Mouse (Mus musculus): ENCODE results near the gene Ctf1. TPM values are rescaled to one million over a fixed set of nuclear protein-coding genes. Genes with fewer than 3 reads are reported as not detected.

Ctf1 gene
- polyA plus RNA-seq, 1 experiment from 2014 or later, result 15.6 TPM

GRCm38 (mm10) chr7:127672776-127673175 is 39.8 kb upstream of the Ctf1 start:
- 61% methylated on average over 4 of the region's 4 CpGs for WGBS
- no peaks in the 10 kb centered on the region for H3K9me3 ChIP-seq (ENCODE audit: low read depth, low read length)
- H3K4me3 ChIP-seq (ENCODE audit: low read depth, low read length), result no peak overlapping the region
- no peaks in the 10 kb centered on the region for H3K27me3 ChIP-seq (ENCODE audit: insufficient read depth, low read length)
- 0 out of 2 replicates have a peak, but pooled peaks cover 3% of the 10 kb centered on the region for H3K36me3 ChIP-seq (ENCODE audit: insufficient read depth)
- no peak overlapping the region for H3K9ac ChIP-seq
- TF ChIP-seq CTCF (IDR thresholded peaks at IDR 0.05; ENCODE audit: low read depth), result no peak
- H3K4me1 ChIP-seq (ENCODE audit: insufficient read depth), result no peaks in the 10 kb centered on the region
- H3K27ac ChIP-seq (ENCODE audit: low read depth), result no peak overlapping the region
- no peak overlapping the region for H3K4me2 ChIP-seq
- no peak for ATAC-seq (ENCODE audit: insufficient read depth)
- no peak for DNase-seq

GRCm38 (mm10) chr7:127674977-127675376 is 37.6 kb upstream of the Ctf1 start:
- Histone ChIP-seq H3K9ac (no peak overlapping the region), H3K4me1 (ENCODE audit: insufficient read depth) (no peaks in the 10 kb centered on the region), H3K4me2 (no peak overlapping the region), H3K4me3 (ENCODE audit: low read depth, low read length) (no peak overlapping the region), H3K36me3 (ENCODE audit: insufficient read depth) (0 out of 2 replicates have a peak, but pooled peaks cover 3% of the 10 kb centered on the region), H3K9me3 (ENCODE audit: low read depth, low read length) (no peaks in the 10 kb centered on the region), H3K27ac (ENCODE audit: low read depth) (no peak overlapping the region), H3K27me3 (ENCODE audit: insufficient read depth, low read length) (no peaks in the 10 kb centered on the region)
- DNase-seq (peak; percentile 97), ATAC-seq (ENCODE audit: insufficient read depth) (peak; percentile 76)
- peak; percentile 97 for TF ChIP-seq CTCF (IDR thresholded peaks at IDR 0.05; ENCODE audit: low read depth)
- 2% methylated on average over 5 of the region's 5 CpGs for WGBS

GRCm38 (mm10) chr7:127675391-127675811 is 37.1 kb upstream of the Ctf1 start:
- no peaks in the 10 kb centered on the region for H3K4me1 ChIP-seq (ENCODE audit: insufficient read depth)
- no peak overlapping the region for H3K4me2 ChIP-seq
- H3K36me3 ChIP-seq (ENCODE audit: insufficient read depth), result 0 out of 2 replicates have a peak, but pooled peaks cover 3% of the 10 kb centered on the region
- H3K9ac ChIP-seq, result no peak overlapping the region
- no peaks in the 10 kb centered on the region for H3K27me3 ChIP-seq (ENCODE audit: insufficient read depth, low read length)
- 70% methylated on average over 9 of the region's 9 CpGs for WGBS
- TF ChIP-seq CTCF (IDR thresholded peaks at IDR 0.05; ENCODE audit: low read depth), result no peak
- no peak overlapping the region for H3K4me3 ChIP-seq (ENCODE audit: low read depth, low read length)
- peak; percentile 52 for ATAC-seq (ENCODE audit: insufficient read depth)
- H3K9me3 ChIP-seq (ENCODE audit: low read depth, low read length), result no peaks in the 10 kb centered on the region
- no peak overlapping the region for H3K27ac ChIP-seq (ENCODE audit: low read depth)
- no peak for DNase-seq

DNA sequence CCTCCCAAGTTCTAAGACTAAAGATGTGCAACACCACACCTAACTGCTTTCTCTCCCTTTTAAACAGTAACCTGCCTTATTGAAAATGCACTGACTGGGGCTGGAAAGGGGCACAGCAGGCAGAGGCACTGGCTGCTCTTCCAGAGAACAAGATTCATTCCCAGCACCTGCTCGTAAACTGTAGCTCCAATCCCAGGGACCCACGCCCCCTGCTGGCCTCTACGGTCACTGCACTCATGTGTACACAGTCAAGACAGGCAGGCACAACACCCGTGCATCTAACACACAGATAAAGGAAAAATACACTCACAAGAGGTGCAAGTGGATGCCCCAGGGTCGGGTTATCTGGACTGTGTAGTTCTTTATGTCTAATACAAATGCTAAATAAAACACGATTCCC is 35.5 kb upstream of the Ctf1 start:
- Histone ChIP-seq H3K4me2 (no peak overlapping the region), H3K4me1 (ENCODE audit: insufficient read depth) (no peaks in the 10 kb centered on the region), H3K27me3 (ENCODE audit: insufficient read depth, low read length) (no peaks in the 10 kb centered on the region), H3K4me3 (ENCODE audit: low read depth, low read length) (no peak overlapping the region), H3K9me3 (ENCODE audit: low read depth, low read length) (no peaks in the 10 kb centered on the region), H3K36me3 (ENCODE audit: insufficient read depth) (0 out of 2 replicates have a peak, but pooled peaks cover 3% of the 10 kb centered on the region), H3K9ac (no peak overlapping the region), H3K27ac (ENCODE audit: low read depth) (no peak overlapping the region)
- WGBS, result 68% methylated on average over 6 of the region's 6 CpGs
- DNase-seq, result peak; percentile 60
- TF ChIP-seq CTCF (IDR thresholded peaks at IDR 0.05; ENCODE audit: low read depth), result peak; percentile 79
- ATAC-seq (ENCODE audit: insufficient read depth), result no peak

DNA sequence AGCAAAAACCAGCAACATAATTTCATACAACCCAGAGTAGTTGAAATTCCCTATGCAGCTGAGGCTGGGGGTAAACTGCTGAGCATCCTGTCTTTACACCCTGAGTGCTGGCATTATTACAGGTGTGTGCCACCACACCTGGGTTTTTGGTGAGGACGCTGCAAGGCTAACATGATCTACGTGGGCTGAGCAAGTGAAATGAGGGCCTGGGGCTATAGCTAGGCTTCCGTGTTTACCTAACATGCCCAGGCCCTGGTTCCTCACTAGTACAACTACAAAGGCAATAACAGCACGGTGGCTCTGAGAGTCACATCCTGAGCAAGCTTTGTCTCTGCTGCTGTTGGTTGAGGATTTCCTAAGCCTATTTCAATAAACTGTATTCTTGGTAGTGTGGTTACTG is 34.9 kb upstream of the Ctf1 start:
- H3K36me3 ChIP-seq (ENCODE audit: insufficient read depth), result 0 out of 2 replicates have a peak, but pooled peaks cover 3% of the 10 kb centered on the region
- no peak for DNase-seq
- TF ChIP-seq CTCF (IDR thresholded peaks at IDR 0.05; ENCODE audit: low read depth), result no peak
- WGBS, result 85% methylated on average over 4 of the region's 4 CpGs
- H3K4me2 ChIP-seq, result no peak overlapping the region
- H3K9me3 ChIP-seq (ENCODE audit: low read depth, low read length), result no peaks in the 10 kb centered on the region
- H3K27me3 ChIP-seq (ENCODE audit: insufficient read depth, low read length), result no peaks in the 10 kb centered on the region
- ATAC-seq (ENCODE audit: insufficient read depth), result no peak
- no peak overlapping the region for H3K27ac ChIP-seq (ENCODE audit: low read depth)
- no peaks in the 10 kb centered on the region for H3K4me1 ChIP-seq (ENCODE audit: insufficient read depth)
- H3K4me3 ChIP-seq (ENCODE audit: low read depth, low read length), result no peak overlapping the region
- no peak overlapping the region for H3K9ac ChIP-seq

DNA sequence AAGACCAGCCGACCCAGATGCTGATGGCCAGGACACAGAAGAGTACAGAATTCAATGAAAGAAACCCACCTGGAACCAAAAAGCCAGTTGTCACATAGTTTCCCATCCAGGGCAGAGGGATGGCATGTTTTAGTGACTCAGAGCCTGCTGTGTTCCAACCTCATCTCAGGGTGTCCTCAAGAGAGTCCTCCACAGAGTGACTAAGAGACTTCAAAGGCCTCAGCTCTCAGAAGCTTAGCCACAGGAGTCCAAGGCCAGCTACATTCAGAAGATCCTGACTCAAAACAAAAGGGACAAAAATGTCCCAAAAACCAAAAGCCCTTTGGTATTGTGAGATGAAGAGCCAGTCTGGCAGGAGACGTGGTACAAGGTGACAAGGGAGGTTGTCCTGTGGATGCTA is 33.7 kb upstream of the Ctf1 start:
- H3K4me2 ChIP-seq, result no peak overlapping the region
- H3K36me3 ChIP-seq (ENCODE audit: insufficient read depth), result 0 out of 2 replicates have a peak, but pooled peaks cover 3% of the 10 kb centered on the region
- no peak for TF ChIP-seq CTCF (IDR thresholded peaks at IDR 0.05; ENCODE audit: low read depth)
- H3K27me3 ChIP-seq (ENCODE audit: insufficient read depth, low read length), result no peaks in the 10 kb centered on the region
- H3K9me3 ChIP-seq (ENCODE audit: low read depth, low read length), result no peaks in the 10 kb centered on the region
- H3K4me1 ChIP-seq (ENCODE audit: insufficient read depth), result no peaks in the 10 kb centered on the region
- H3K27ac ChIP-seq (ENCODE audit: low read depth), result no peak overlapping the region
- WGBS, result 87% methylated on average over 2 of the region's 2 CpGs
- H3K9ac ChIP-seq, result no peak overlapping the region
- H3K4me3 ChIP-seq (ENCODE audit: low read depth, low read length), result no peak overlapping the region
- no peak for ATAC-seq (ENCODE audit: insufficient read depth)
- no peak for DNase-seq

DNA sequence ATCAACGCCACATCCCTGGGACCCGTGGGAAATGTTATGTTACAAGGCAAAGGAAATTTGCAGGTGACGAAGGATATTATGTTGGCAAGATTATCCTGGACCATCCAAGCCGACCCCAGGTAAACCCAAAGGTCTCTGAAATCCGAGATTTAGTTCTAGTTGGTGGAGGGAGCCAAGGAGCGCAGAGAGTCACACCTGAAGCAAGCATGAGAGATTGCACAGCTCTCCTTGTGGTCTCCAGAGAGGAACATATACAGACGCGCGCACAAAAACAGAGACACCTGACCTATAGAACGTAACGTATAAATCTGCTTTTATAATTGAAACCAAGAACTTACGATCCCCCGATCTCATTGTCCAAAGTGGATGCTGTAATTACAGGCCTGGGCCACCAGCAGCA is 32.0 kb upstream of the Ctf1 start:
- no peaks in the 10 kb centered on the region for H3K9me3 ChIP-seq (ENCODE audit: low read depth, low read length)
- no peaks in the 10 kb centered on the region for H3K36me3 ChIP-seq (ENCODE audit: insufficient read depth)
- 86% methylated on average over 13 of the region's 13 CpGs for WGBS
- H3K4me1 ChIP-seq (ENCODE audit: insufficient read depth), result peaks cover 5% of the 10 kb centered on the region; the same call in 1 of the 2 replicates
- no peaks in the 10 kb centered on the region for H3K27me3 ChIP-seq (ENCODE audit: insufficient read depth, low read length)
- H3K4me3 ChIP-seq (ENCODE audit: low read depth, low read length), result no peak overlapping the region
- DNase-seq (no peak), ATAC-seq (ENCODE audit: insufficient read depth) (no peak)
- H3K4me2 ChIP-seq, result no peak overlapping the region
- no peak for TF ChIP-seq CTCF (IDR thresholded peaks at IDR 0.05; ENCODE audit: low read depth)
- no peak overlapping the region for H3K27ac ChIP-seq (ENCODE audit: low read depth)
- H3K9ac ChIP-seq, result no peak overlapping the region

All from lung, embryonic 14.5 days (tissue).